Mouse (Mus musculus) frontal cortex, adult (tissue): ENCODE data around the gene D330020A13Rik.
"Not testable (repeated sequence)": the region's sequence is repeated elsewhere in the genome, so short reads cannot be mapped to it uniquely, and the experiment has no call there.

ENCODE experiments used
- ATAC-seq: cut with Nextera tagmentation; 2 replicates; pipeline ENCODE4 v1.9.2; 2017; ENCODE audit warnings: mild to moderate bottlenecking, moderate library complexity, mixed read lengths; ENCODE audit not compliant: low TSS enrichment

The D330020A13Rik gene

DNA sequence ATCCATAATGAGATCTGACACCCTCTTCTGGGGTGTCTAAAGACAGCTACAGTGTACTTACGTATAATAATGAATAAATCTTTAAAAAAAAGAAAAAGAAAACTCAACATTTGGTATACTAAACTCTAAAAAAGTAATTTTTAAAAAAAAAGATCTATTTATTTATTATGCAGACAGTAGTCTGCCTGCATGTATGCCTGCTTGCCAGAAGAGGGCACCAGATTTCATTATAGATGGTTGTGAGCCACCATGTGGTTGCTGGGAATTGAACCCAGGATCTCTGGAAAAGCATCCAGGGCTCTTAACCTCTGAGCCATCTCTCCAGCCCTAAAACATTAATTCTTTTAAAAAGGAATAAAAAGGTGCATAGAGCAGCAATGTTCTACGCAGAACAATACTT is 2.4 kb downstream of the D330020A13Rik start:
- not testable (repeated sequence) for ATAC-seq

DNA sequence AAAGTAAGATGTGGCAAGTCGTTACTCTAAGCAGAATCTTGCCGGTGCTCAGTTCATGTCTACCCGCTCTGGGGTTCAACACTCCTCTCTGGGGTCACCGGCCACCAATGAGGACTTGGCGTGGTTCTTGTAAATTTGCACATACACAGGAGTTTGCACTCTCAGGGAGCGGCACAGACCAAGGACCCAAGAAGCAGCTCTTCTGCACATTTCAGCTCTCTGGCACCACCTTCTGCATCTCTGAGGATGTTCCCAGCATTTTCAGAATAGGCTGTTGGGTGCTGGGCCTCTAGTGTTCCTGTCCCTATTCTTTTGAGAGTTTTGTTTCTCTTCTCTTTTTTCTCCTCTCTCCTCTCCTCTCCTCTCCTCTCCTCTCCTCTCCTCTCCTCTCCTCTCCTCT is 7.0 kb downstream of the D330020A13Rik start:
- peak; percentile 99 for ATAC-seq

DNA sequence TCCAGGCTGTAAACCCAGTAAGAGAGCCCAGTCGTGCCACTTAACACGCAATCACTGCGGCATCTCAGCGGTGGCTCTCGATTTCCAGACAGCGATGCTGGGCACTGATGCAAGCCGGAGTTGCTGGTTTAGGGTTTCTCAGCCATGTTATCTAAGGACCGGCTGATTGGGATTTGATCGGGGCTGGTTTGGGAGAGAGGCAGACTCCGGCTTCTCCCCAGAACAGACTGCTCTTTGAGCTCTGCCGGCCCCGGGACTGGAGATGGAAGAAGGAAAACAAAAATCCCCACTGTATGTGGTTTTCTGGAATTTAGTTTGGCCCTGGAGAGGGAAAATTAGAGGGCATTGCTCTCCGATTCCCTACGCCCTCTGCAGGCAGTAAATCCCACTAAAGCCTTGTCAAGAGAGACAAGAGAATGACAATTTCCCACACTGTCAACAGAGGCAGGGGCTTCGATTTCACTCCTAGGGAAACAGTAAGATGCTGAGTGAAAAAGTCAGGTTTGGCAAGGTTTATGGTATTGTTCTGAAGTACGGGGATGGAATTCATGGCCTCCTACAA is 8.7 kb downstream of the D330020A13Rik start:
- no peak for ATAC-seq

DNA sequence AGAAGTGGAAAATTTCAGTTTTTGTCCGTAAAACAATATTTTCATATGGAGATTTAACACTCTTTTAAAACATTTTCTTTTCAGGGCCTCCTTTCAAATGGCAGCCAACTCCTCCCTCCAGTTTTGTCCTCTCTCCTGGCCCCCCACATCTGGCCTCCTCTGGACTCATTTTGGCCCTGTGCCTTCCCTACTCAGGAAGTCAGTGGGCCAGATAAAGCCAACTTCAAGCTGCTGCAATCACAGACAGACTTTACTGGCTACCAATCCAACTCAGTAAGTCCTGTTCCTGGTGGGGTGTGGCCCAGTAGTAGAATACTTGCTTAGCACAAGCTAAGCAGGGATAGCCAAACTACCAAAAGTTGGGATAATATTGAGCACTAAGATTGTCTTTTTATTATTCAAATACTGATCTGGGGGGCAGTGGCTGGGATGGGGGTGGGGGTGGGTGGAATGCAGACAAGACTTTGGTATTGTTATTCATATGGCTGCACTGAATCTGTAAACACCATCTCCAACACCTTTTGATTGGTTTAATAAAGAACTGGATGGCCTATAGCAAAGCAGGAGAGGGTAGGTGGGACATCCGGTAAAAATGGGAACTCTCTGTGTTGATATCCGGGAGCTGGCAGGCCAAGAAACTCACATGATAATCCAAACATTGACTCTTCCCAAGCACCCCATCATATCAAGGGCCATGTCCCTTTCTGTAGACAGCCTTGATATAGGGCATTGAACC is 12.9 kb downstream of the D330020A13Rik start:
- ATAC-seq = no peak

DNA sequence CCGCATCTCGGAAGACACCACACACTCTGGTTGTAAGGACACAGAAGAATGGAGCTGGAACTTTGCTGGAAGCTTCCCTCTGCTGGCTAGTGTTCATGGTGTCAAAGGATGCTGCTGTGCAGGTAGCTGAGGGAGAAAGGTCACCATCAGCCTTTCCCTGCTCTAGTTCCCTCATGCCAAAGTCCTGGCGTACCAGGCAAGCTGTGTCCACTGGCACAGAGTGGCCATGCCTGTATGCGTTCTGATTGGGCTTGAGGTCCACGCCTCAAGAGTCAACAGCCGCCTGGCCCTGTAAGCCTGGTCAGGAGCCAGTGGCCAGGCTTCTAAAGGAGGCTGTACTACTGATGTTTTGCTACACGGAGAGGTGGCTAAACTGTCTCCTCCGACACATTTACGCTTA is 15.2 kb downstream of the D330020A13Rik start:
- no peak for ATAC-seq

DNA sequence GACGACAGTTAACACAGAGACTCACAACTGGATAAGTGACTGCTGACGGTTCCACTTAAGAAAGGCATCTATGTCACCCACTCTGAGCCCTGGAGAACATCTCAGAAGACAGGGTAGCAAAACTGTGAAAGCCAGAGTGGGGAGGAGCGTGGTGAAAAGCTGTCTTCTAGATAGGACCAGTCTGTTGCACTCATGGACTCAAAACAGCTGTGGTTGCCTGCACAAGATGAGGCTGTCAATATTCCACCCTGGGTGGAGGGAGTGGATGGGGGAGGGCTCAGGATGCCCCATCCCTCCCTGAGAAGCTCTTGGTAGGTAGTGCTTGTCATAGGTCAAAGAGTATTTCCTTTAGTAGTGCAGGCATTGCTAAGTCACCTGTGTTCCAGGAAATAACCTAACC is 15.6 kb downstream of the D330020A13Rik start:
- no peak for ATAC-seq

DNA sequence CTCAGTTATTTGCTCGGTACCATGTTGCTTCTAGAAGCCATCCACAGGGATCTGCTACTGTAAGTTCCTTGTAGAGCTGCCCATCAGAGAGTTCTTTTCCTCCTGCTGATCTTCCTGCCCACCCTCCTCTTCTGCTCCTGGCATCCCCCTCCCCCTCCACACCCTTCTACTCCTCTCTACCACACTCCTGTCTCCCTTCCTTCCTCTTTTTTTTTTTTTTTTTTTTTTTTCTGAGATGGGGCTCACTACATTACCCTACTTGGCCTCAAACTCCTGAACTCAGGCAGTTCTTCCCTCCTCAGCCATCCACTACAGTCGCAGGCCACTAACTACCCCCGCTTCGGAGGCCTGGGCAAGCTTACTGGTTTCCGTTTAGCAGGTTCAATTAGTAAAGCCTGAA is 18.3 kb downstream of the D330020A13Rik start:
- ATAC-seq = no peak

DNA sequence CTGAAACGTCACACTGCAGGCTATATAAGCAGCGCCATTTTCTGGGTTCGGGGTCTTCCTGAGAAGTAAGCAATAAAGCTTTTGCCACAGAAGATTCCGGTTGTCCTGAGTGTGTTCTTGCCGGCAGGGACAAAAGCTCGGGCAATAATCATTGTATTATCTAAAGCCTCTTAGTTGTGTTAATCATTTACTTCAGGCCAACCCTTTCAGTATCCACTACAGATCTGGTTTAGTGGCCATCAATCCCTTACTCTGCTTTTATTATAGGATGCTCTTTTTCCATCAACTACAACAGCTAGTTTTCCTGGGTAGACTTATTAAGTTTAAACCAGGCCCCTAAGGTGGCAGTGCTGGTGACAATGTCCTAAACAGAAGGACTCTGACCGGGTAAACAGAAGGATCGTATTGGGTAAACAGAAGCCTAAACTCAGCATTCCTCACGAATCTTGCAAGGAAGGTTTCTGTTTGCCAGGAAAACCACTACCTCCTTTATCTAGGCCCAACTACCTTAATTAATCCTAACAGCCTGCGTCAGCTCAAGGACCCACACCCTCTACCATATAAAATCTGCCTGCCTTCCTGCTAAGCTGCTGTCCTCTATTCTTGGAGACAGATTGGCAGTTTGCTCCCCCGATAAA is 24.3 kb downstream of the D330020A13Rik start:
- no peak for ATAC-seq

DNA sequence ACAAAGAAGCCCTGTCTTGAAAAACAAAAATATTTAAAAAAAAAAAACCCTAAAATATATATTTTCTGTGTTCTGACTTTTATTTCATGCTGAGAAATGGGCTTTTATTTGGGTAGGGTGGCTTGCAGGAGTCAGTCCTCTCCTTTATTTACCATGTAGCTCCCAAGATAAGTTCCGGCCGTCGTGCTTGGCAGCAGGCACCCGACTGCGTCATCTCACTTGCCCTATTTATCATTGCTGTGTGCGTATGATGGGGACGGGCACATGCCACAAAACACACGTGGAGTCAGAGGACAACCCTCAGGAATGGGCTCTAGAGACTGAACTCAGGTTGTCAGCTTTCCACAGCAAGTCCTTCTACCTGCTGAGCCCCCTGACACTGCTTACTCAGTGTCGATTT is 25.0 kb downstream of the D330020A13Rik start:
- ATAC-seq = no peak

DNA sequence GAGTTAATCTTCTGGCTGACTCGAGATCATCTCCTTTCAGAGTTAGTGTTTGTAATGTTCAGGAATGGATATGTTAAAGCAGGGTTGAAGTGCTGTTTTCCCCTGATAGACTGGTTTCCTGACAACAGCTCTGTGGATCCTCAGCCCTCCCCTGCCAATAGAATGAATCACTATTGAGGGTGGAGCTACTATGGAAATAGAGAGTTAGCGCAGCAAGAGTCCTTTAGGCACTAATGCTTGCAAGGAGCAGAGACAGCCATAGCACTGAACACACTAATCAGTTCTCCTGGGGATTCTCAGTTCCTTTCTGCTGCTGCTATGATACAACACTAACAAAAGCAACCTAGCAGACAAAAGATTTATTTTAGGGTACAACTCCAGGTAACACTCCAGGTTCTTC is 26.2 kb downstream of the D330020A13Rik start:
- no peak for ATAC-seq

DNA sequence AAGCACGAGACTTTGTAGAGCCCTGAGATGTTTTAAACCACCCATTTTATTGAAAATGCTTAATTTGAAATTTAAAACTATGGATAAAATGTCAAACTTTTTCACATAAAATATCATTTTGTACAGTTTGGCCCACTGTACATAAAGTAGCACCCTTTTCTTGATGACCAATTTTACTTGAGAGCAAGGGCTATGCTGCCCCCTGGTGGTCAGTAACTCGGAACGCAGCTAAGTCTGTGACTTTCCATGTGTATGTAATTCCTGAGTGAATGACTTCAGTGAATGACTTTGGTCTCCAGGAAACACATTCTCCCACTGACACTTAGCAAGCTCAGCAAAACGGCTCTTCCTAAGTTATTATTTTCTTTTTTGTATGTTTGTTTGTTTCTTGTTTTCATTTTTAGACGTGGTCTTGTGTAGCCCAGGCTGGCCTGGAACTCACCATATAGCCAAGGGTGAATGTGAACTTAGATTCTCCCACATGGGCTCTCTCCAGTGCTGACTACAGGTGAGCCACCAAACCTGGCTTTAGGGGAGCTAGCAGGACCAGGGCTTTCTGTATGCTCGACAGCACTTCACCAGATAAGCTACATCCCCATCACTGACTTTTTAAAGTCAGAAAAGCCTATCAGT is 30.2 kb downstream of the D330020A13Rik start:
- peak; percentile 72 for ATAC-seq

DNA sequence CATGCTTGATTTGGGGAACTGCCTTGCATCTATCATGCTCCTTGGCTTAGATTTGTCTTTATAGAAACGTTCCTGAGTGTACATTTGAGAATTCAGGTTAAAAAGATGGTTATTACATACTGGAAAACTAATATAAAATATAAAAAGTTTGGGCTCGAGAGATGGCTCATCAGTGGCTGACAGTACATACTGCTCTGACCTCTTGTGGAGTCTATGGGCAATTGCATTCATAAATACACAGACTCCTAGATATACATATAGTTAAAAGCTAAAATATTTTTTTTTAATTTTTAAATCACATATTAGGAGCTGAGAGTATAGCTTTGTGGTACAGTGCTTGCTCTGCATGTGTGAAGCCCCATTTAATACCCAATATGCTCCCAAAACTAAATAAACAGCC is 38.2 kb downstream of the D330020A13Rik start:
- no peak for ATAC-seq

DNA sequence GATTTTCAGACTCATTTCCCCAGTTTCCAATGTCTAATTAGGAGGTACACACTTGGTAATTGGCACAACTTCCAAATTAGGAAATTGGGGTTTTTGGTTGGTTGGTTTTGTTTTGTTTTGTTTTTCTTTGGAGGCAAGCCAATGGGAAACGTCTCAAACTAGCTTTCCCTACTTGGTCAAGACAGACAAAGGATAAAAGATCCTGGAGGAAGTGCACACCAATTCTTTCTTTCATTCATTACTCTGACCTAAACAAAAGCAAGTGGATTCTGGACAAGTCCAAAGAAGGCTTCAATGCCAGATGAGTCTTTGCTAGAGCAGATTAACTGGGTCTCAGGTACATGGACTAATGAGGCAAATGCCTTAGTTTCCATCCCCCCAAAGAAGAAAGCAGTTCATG is 49.8 kb downstream of the D330020A13Rik start:
- no peak for ATAC-seq
